Mouse (Mus musculus) testis, adult 2 months (tissue): ENCODE measurements at regions not wholly inside any gene's neighbourhood (a gene's known extent, or its start where the extent isn't known, plus 50 kb on each side); places are given as distances from the start of the nearest gene placed in this dataset.

ENCODE experiments used
- H3K27ac ChIP-seq: fragments of 200-500 bp; 2 replicates; pipeline ENCODE4 v1.5.1; 2012; ENCODE audit warnings: low read depth, low read length; ENCODE audit not compliant: control insufficient read depth, insufficient read depth
- H3K27me3 ChIP-seq: fragments of 200-500 bp; 2 replicates; pipeline ENCODE4 v1.6.1; 2012; ENCODE audit warnings: mild to moderate bottlenecking, low read length, moderate library complexity; ENCODE audit not compliant: control insufficient read depth, insufficient read depth
- H3K36me3 ChIP-seq: fragments of 200-500 bp; 2 replicates; pipeline ENCODE4 v1.6.1; 2012; ENCODE audit warnings: mild to moderate bottlenecking, low read length; ENCODE audit not compliant: control insufficient read depth, insufficient read depth
- H3K4me1 ChIP-seq: fragments of 200-500 bp; 2 replicates; pipeline ENCODE4 v1.6.1; 2012; ENCODE audit warnings: low read length; ENCODE audit not compliant: control insufficient read depth, insufficient read depth
- H3K4me3 ChIP-seq: fragments of 200-500 bp; 2 replicates; pipeline ENCODE4 v1.5.1; 2012; ENCODE audit warnings: low read depth, mild to moderate bottlenecking, low read length, moderate library complexity, mixed read lengths; ENCODE audit not compliant: control insufficient read depth
- CTCF ChIP-seq: fragments of 200-500 bp; IDR thresholded peaks from 2 replicates; pipeline ENCODE4 v1.5.1; 2012; ENCODE audit warnings: low read depth, mild to moderate bottlenecking, inconsistent platforms, low read length, moderate library complexity; ENCODE audit not compliant: control insufficient read depth, insufficient read depth, insufficient replicate concordance
- POLR2A ChIP-seq: fragments of 200-500 bp; IDR thresholded peaks from 2 replicates; pipeline ENCODE4 v1.6.1; 2012; ENCODE audit warnings: low read depth, mild to moderate bottlenecking, inconsistent platforms, low read length, moderate library complexity; ENCODE audit not compliant: control insufficient read depth

DNA sequence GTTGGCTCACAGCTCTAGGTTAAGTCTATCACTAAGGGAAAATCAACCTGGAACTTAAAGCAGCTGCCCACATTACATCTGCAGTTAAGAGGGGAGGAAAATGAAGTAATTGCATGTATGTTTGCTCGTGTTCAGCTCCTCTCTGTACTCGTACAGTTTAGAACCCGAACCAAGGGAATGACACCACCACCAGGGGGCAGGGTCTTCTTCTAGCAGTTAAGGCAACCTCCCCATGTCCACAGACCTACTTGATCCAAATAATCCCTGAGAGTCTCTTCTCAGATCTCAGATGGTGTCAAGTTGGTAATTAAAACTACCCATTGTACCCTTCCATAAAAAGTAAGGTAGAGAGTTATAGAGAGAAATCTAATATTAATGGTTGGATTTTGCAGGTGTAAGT lies 111.3 kb upstream of the Card11 start:
- Histone ChIP-seq H3K36me3 (no peaks in the 10 kb centered on the region), H3K4me3 (no peak overlapping the region), H3K4me1 (no peaks in the 10 kb centered on the region), H3K27me3 (no peaks in the 10 kb centered on the region), H3K27ac (no peak overlapping the region)
- no peak for TF ChIP-seq POLR2A

DNA sequence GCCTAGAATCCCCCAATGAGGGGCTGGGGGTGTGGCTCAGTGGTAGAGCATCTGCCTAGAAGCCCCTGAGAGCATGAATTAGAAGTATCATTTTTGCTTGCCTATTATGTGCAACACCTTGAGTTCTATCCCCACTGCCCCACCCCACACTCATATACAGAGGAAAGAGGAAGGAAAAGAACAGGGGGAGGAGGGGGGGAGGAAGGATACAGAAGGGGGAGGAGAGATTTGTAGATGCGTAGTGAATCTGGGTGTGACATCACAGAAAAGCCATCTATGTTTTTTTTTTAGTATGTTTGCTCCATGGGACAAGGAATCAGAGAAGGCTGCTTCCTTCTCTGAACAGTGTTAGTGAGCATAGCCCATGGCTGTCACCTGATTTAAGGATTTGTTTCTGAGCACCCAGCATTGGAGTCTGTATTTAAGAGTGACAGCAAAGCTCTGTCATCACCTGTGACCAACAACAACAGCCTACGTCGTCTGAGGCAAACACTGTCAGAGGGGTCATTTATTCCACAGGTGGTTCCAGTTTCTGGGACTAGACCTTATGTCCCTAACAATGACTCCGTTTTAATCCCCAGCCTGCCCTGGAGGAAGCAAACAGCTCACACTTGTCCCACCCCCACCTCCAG lies 115.0 kb upstream of the Card11 start:
- Histone ChIP-seq H3K27me3 (no peaks in the 10 kb centered on the region), H3K27ac (no peak overlapping the region), H3K4me3 (no peak overlapping the region), H3K36me3 (no peaks in the 10 kb centered on the region), H3K4me1 (no peaks in the 10 kb centered on the region)
- no peak for TF ChIP-seq CTCF
- TF ChIP-seq POLR2A = no peak

- no peaks in the 10 kb centered on the region for H3K4me1 ChIP-seq
- TF ChIP-seq CTCF = no peak
- no peak for TF ChIP-seq POLR2A
- H3K27ac ChIP-seq = no peak overlapping the region
- H3K27me3 ChIP-seq = no peaks in the 10 kb centered on the region
- no peak overlapping the region for H3K4me3 ChIP-seq
- H3K36me3 ChIP-seq = no peaks in the 10 kb centered on the region
These were observed 115.6 kb upstream of the Card11 start for GRCm38 (mm10) chr5:141115963-141116362.

DNA sequence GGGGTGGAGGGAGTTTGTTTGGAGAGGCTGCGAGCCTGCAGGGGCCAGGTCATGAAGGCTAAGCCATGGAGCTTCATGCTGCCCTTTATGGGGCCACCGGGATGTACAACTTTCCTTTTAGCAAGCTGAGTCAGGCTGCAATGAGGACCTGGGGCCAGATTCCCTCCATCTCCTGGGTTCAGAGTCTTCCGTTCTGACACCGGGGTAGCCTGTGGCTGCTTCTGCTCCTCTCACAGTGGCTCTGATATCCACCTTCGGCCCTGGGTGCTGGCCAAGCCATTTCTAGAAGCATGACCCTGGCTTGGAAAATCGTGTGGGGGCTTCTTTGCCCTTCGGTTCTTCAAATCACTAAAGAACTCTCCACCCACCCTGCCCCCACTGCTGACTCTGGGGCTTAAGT lies 115.4 kb upstream of the Sdk1 start:
- Histone ChIP-seq H3K4me3 (no peak overlapping the region), H3K27me3 (no peaks in the 10 kb centered on the region), H3K4me1 (no peaks in the 10 kb centered on the region), H3K27ac (no peak overlapping the region), H3K36me3 (no peaks in the 10 kb centered on the region)
- no peak for TF ChIP-seq CTCF
- no peak for TF ChIP-seq POLR2A

DNA sequence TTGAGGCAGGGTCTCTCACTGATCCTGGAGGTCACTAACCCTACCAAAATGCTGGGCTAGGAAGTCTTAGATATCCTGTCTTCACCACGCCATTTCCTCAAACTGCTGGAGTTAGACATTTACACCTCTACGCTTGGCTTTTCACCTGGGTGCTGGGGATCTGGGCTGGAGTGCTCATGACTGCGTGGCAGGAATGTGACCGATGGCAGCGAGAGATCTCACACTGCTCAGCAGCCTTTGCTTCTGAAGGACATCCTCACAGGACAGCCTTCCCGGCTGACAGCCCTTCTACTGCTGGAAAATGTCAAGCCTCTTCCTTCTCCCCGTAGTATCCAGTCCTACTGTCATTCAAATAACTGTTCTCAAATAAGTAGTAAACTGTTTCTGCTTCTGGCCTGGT lies 114.8 kb upstream of the Sdk1 start:
- H3K36me3 ChIP-seq = no peaks in the 10 kb centered on the region
- TF ChIP-seq CTCF (no peak), POLR2A (no peak)
- H3K27ac ChIP-seq = no peak overlapping the region
- no peaks in the 10 kb centered on the region for H3K27me3 ChIP-seq
- no peak overlapping the region for H3K4me3 ChIP-seq
- no peaks in the 10 kb centered on the region for H3K4me1 ChIP-seq

GRCm38 (mm10) chr5:141131036-141131435 lies 110.3 kb upstream of the Sdk1 start:
- H3K36me3 ChIP-seq = no peaks in the 10 kb centered on the region
- no peak overlapping the region for H3K4me3 ChIP-seq
- H3K27me3 ChIP-seq = no peaks in the 10 kb centered on the region
- TF ChIP-seq CTCF (no peak), POLR2A (no peak)
- no peak overlapping the region for H3K27ac ChIP-seq
- no peaks in the 10 kb centered on the region for H3K4me1 ChIP-seq

- H3K36me3 ChIP-seq = no peaks in the 10 kb centered on the region
- TF ChIP-seq POLR2A (no peak), CTCF (no peak)
- H3K4me1 ChIP-seq = no peaks in the 10 kb centered on the region
- no peak overlapping the region for H3K27ac ChIP-seq
- no peak overlapping the region for H3K4me3 ChIP-seq
- no peaks in the 10 kb centered on the region for H3K27me3 ChIP-seq
These were observed 109.4 kb upstream of the Sdk1 start for GRCm38 (mm10) chr5:141131906-141132305.

- Histone ChIP-seq H3K4me1 (no peaks in the 10 kb centered on the region), H3K27ac (no peak overlapping the region), H3K27me3 (no peaks in the 10 kb centered on the region), H3K4me3 (no peak overlapping the region), H3K36me3 (no peaks in the 10 kb centered on the region)
- TF ChIP-seq POLR2A = no peak
These were observed 105.1 kb upstream of the Sdk1 start for GRCm38 (mm10) chr5:141136239-141136638.
